Mouse (Mus musculus) layer of hippocampus, adult 6 months (tissue): Measurements from ENCODE around the gene Cnga3. TPM values are rescaled to one million over a fixed set of nuclear protein-coding genes. Genes with fewer than 3 reads are reported as not detected.

Source experiments
- long read RNA-seq, 2 experiments: library from polyadenylated mRNA; unstranded; transcript quantifications; one replicate each; pipeline ENCODE4 v2.0.0; 2019 to 2020
- polyA plus RNA-seq: library from polyadenylated mRNA; unstranded; fragments of <200 nt; fragmentation: Nextera tagmentation; gene quantifications from 2 replicates; pipeline ENCODE4 v1.2.3, GENCODE M21; 2021

Cnga3 gene
- polyA plus RNA-seq: 0.13 and 0.14 TPM in 2 replicates
- long read RNA-seq, experiment 1, partial matches to known transcripts: 0 of 1 reads
- long read RNA-seq, experiment 1, other reads (novel, unspliced or antisense): 1 of 1 reads
- long read RNA-seq, experiment 2: 0 reads

GRCm38 (mm10) chr1:37214144-37214543 is at the start of gene Cnga3:
Gene Cnga3 (plus strand): TSS chr1:37214434.

DNA sequence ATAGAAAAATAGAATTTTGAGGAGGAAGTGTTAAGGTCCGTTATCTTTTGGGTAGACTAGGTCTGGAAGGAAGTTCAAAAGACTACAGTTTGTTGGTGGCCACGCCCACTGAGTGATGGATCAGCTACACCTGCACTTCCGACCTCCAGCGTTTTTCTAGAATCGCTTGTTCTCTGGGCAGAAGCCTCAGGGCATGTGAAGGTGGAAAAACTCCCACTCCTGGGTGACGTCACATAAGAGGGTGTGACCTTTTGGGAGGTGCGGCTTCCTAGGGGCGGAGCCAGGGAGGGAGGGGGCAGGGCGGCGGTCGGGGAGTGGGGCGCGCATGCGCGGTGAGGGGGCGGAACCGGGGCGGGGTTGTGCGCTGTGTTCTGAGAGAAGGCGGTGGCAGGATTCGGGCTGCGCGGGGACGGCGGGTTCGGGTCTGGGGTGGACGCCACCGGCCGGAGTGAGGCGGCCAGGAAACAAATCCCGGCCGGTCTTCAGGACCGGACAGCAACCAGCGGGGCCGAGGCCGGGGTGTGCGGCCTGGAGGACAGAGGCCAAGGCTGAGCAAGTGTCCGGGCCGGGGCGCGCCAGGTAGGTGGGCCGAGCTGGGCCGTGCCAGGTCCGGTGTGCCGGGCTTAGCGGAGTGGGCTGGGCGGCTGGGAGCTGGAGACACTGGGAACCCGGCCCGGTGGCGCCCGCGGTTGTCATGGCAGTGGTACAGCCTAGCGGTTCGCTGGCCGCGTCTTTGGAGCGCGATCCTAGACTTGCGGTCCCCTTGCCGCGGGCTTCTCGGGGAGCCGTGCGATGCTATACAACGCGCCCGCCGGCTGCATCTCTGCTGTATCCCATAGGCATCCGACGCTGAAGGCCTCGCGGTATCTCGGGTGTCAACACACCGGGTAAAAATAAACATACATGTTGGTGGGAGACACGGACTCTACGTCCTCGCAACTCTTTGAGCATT is 85.6 kb downstream of the Cnga3 start, which contains the start of gene Inpp4a:
TSS of gene Inpp4a (plus strand) at position 326 of the 952 bp plus-strand sequence.

Other genes starting within 250 kb of the Cnga3 start
- gene Vwa3b, start 187.8 kb upstream of the Cnga3 start, polyA plus RNA-seq: 15.0 and 17.3 TPM in 2 replicates
- gene Inpp4a, start 85.4 kb downstream of the Cnga3 start, polyA plus RNA-seq: 80.3 and 153 TPM in 2 replicates
- 44.1 and 46.2 TPM in 2 replicates for gene Coa5, start 215.7 kb downstream of the Cnga3 start, polyA plus RNA-seq
- 91.6 and 93.1 TPM in 2 replicates for gene Unc50, start 215.7 kb downstream of the Cnga3 start, polyA plus RNA-seq